Mouse (Mus musculus) embryonic facial prominence, embryonic 15.5 days (tissue): Measurements from ENCODE around the gene Lrrc4c. TPM values are rescaled to one million over a fixed set of nuclear protein-coding genes. Genes with fewer than 3 reads are reported as not detected.

ENCODE experiments used
- ATAC-seq: fragments of 200-750 bp; cut with Nextera tagmentation; 2 replicates; pipeline ENCODE4 v1.8.0; 2017; ENCODE audit warnings: low read depth, moderate TSS enrichment; ENCODE audit not compliant: insufficient number of reproducible peaks, low FRiP score, low TSS enrichment
- H3K27ac ChIP-seq: fragments of 300-500 bp; sonication (generic); replicated peaks from 2 replicates; pipeline ENCODE4 v1.5.1; 2015; ENCODE audit warnings: mild to moderate bottlenecking, inconsistent platforms
- H3K27me3 ChIP-seq: fragments of 300-500 bp; sonication (generic); 2 replicates; pipeline ENCODE4 v1.6.1; 2015; ENCODE audit warnings: inconsistent platforms
- H3K36me3 ChIP-seq: fragments of 300-500 bp; sonication (generic); 2 replicates; pipeline ENCODE4 v1.6.1; 2015; ENCODE audit warnings: mild to moderate bottlenecking, inconsistent platforms
- H3K4me1 ChIP-seq: fragments of 300-500 bp; sonication (generic); 2 replicates; pipeline ENCODE4 v1.6.1; 2015; ENCODE audit warnings: inconsistent platforms
- H3K4me2 ChIP-seq: fragments of 300-500 bp; sonication (generic); replicated peaks from 2 replicates; pipeline ENCODE4 v1.6.1; 2015; ENCODE audit warnings: mild to moderate bottlenecking, inconsistent platforms
- H3K4me3 ChIP-seq: fragments of 300-500 bp; sonication (generic); replicated peaks from 2 replicates; pipeline ENCODE4 v1.5.1; 2015; ENCODE audit warnings: mild to moderate bottlenecking, inconsistent platforms
- H3K9ac ChIP-seq: fragments of 300-500 bp; sonication (generic); 2 replicates; pipeline ENCODE4 v1.6.1; 2015; ENCODE audit warnings: inconsistent platforms
- H3K9me3 ChIP-seq: fragments of 300-500 bp; sonication (generic); replicated peaks from 2 replicates; pipeline ENCODE4 v1.6.1; 2016; ENCODE audit warnings: inconsistent platforms
- WGBS: fragments of 180-500 bp; shearing (Covaris S2); methylation state at CpG from one replicate; pipeline ENCODE4 v1.1.7; 2015; 5-methylcytosine and 5-hydroxymethylcytosine counted together
- polyA plus RNA-seq: library from polyadenylated mRNA; unstranded; fragments of >200 nt; fragmentation: Nextera tagmentation; extraction: Ambion mirVana; gene quantifications from 2 replicates; pipeline ENCODE4 v1.2.1, GENCODE M21; 2015

Gene Lrrc4c
- polyA plus RNA-seq, 1 experiment from 2014 or later: 2.1 TPM

- ATAC-seq: no peak
- Histone ChIP-seq H3K4me2 (no peak overlapping the region), H3K36me3 (no peaks in the 10 kb centered on the region), H3K4me1 (no peaks in the 10 kb centered on the region), H3K9me3 (no peaks in the 10 kb centered on the region), H3K9ac (no peak overlapping the region), H3K27me3 (no peaks in the 10 kb centered on the region), H3K27ac (no peak overlapping the region), H3K4me3 (no peak overlapping the region)
- 71% methylated on average over 3 of the region's 3 CpGs for WGBS
Observed at GRCm38 (mm10) chr2:97124246-97124645, 806.3 kb downstream of the Lrrc4c start.

- Histone ChIP-seq H3K27me3 (no peaks in the 10 kb centered on the region), H3K27ac (no peak overlapping the region), H3K9ac (no peak overlapping the region), H3K4me1 (no peaks in the 10 kb centered on the region), H3K4me3 (no peak overlapping the region), H3K36me3 (no peaks in the 10 kb centered on the region), H3K4me2 (no peak overlapping the region), H3K9me3 (no peaks in the 10 kb centered on the region)
- no peak for ATAC-seq
- WGBS: 86% methylated on average over 3 of the region's 3 CpGs
Observed at GRCm38 (mm10) chr2:97138454-97138853, 820.5 kb downstream of the Lrrc4c start.

DNA sequence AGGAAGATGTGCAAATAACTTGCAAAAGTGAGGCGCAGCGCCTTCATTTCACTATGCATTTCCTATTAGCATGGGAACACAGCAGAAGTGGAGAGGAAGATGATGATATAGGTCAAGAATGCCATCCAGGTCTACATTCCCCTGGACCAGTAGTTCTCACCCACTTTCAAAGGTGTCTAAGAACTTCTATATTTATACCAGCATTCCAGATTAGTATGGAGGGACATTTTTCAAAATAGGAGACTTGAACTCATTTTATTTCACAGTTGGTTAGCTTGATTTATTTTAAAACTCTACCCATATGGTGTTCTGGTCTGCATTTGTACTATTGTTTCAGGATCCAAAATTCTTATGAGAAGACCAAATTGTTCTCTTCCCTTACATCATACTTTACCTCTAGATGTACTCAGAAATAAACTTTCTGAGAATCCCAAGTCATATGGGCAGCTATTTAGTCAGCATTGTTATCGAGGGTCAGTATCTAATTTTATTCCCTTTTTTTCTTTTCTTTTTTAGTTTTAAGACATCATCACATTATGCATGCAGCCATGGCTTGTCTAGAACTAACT lies 833.7 kb downstream of the Lrrc4c start:
- no peak overlapping the region for H3K9ac ChIP-seq
- no peak overlapping the region for H3K4me3 ChIP-seq
- H3K4me2 ChIP-seq: no peak overlapping the region
- no peak overlapping the region for H3K27ac ChIP-seq
- no peaks in the 10 kb centered on the region for H3K27me3 ChIP-seq
- WGBS: 90% methylated on average over 3 of the region's 3 CpGs
- H3K4me1 ChIP-seq: no peaks in the 10 kb centered on the region
- no peaks in the 10 kb centered on the region for H3K36me3 ChIP-seq
- no peaks in the 10 kb centered on the region for H3K9me3 ChIP-seq
- no peak for ATAC-seq

- no peak for ATAC-seq
- H3K4me3 ChIP-seq: no peak overlapping the region
- H3K36me3 ChIP-seq: no peaks in the 10 kb centered on the region
- WGBS: 87% methylated on average over 2 of the region's 2 CpGs
- no peak overlapping the region for H3K27ac ChIP-seq
- H3K9ac ChIP-seq: no peak overlapping the region
- no peaks in the 10 kb centered on the region for H3K27me3 ChIP-seq
- H3K4me2 ChIP-seq: no peak overlapping the region
- no peaks in the 10 kb centered on the region for H3K9me3 ChIP-seq
- H3K4me1 ChIP-seq: no peaks in the 10 kb centered on the region
Observed at GRCm38 (mm10) chr2:97165745-97166144, 847.8 kb downstream of the Lrrc4c start.

- WGBS: 81% methylated on average over 4 of the region's 4 CpGs
- Histone ChIP-seq H3K4me2 (no peak overlapping the region), H3K36me3 (no peaks in the 10 kb centered on the region), H3K4me3 (no peak overlapping the region), H3K9ac (no peak overlapping the region), H3K4me1 (no peaks in the 10 kb centered on the region), H3K27me3 (no peaks in the 10 kb centered on the region), H3K9me3 (no peaks in the 10 kb centered on the region), H3K27ac (no peak overlapping the region)
- no peak for ATAC-seq
Observed at GRCm38 (mm10) chr2:97178399-97178798, 860.4 kb downstream of the Lrrc4c start.

- ATAC-seq: no peak
- H3K27me3 ChIP-seq: no peaks in the 10 kb centered on the region
- H3K4me3 ChIP-seq: no peak overlapping the region
- no peaks in the 10 kb centered on the region for H3K4me1 ChIP-seq
- H3K36me3 ChIP-seq: no peaks in the 10 kb centered on the region
- 70% methylated on average over 4 of the region's 4 CpGs for WGBS
- H3K9me3 ChIP-seq: no peaks in the 10 kb centered on the region
- H3K27ac ChIP-seq: no peak overlapping the region
- H3K9ac ChIP-seq: no peak overlapping the region
- no peak overlapping the region for H3K4me2 ChIP-seq
Observed at GRCm38 (mm10) chr2:97196968-97197606, 879.1 kb downstream of the Lrrc4c start.

DNA sequence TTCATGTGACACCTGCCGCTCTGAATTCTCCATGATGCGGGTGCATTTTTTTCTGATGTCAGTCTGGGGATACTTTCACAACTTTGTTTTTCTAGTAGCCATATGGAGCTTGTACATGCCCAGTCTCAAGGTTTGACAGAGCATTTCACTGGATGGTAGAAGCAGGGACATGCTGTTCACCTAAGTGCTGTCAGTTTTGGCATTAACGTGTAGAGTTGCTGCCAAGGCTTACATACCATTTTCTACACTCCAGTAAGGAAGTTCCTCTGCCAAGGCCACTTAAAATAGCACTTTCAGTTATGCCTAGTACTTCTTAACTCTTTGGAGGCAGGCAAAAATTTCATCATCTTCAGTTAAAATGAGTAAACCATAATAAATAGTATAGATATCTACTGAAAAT lies 915.0 kb downstream of the Lrrc4c start:
- Histone ChIP-seq H3K4me2 (no peak overlapping the region), H3K4me1 (no peaks in the 10 kb centered on the region), H3K9ac (no peak overlapping the region), H3K9me3 (no peaks in the 10 kb centered on the region), H3K36me3 (no peaks in the 10 kb centered on the region), H3K4me3 (no peak overlapping the region), H3K27ac (no peak overlapping the region), H3K27me3 (no peaks in the 10 kb centered on the region)
- WGBS: 73% methylated on average over 3 of the region's 3 CpGs
- no peak for ATAC-seq

- Histone ChIP-seq H3K36me3 (no peaks in the 10 kb centered on the region), H3K9me3 (no peaks in the 10 kb centered on the region), H3K4me2 (no peak overlapping the region), H3K4me1 (no peaks in the 10 kb centered on the region), H3K27me3 (no peaks in the 10 kb centered on the region), H3K9ac (no peak overlapping the region), H3K4me3 (no peak overlapping the region), H3K27ac (no peak overlapping the region)
- WGBS: 49% methylated on average over 1 of the region's 1 CpGs
- no peak for ATAC-seq
Observed at GRCm38 (mm10) chr2:97234074-97234473, 916.1 kb downstream of the Lrrc4c start.

- WGBS: 46% methylated on average over 2 of the region's 2 CpGs
- H3K9ac ChIP-seq: no peak overlapping the region
- no peaks in the 10 kb centered on the region for H3K9me3 ChIP-seq
- H3K4me1 ChIP-seq: no peaks in the 10 kb centered on the region
- no peak overlapping the region for H3K4me3 ChIP-seq
- no peaks in the 10 kb centered on the region for H3K36me3 ChIP-seq
- no peak for ATAC-seq
- H3K27ac ChIP-seq: no peak overlapping the region
- no peak overlapping the region for H3K4me2 ChIP-seq
- H3K27me3 ChIP-seq: no peaks in the 10 kb centered on the region
Observed at GRCm38 (mm10) chr2:97274651-97275050, 956.7 kb downstream of the Lrrc4c start.

- H3K4me3 ChIP-seq: no peak overlapping the region
- H3K9me3 ChIP-seq: no peaks in the 10 kb centered on the region
- H3K9ac ChIP-seq: no peak overlapping the region
- H3K36me3 ChIP-seq: no peaks in the 10 kb centered on the region
- ATAC-seq: no peak
- no peak overlapping the region for H3K4me2 ChIP-seq
- no peaks in the 10 kb centered on the region for H3K27me3 ChIP-seq
- no peaks in the 10 kb centered on the region for H3K4me1 ChIP-seq
- H3K27ac ChIP-seq: no peak overlapping the region
Observed at GRCm38 (mm10) chr2:97284986-97285385, 967.0 kb downstream of the Lrrc4c start.

GRCm38 (mm10) chr2:97294216-97294615 lies 976.2 kb downstream of the Lrrc4c start:
- Histone ChIP-seq H3K36me3 (no peaks in the 10 kb centered on the region), H3K9ac (no peak overlapping the region), H3K4me3 (no peak overlapping the region), H3K27ac (no peak overlapping the region), H3K4me2 (no peak overlapping the region), H3K4me1 (no peaks in the 10 kb centered on the region), H3K27me3 (no peaks in the 10 kb centered on the region), H3K9me3 (no peaks in the 10 kb centered on the region)
- 69% methylated on average over 3 of the region's 3 CpGs for WGBS
- no peak for ATAC-seq

DNA sequence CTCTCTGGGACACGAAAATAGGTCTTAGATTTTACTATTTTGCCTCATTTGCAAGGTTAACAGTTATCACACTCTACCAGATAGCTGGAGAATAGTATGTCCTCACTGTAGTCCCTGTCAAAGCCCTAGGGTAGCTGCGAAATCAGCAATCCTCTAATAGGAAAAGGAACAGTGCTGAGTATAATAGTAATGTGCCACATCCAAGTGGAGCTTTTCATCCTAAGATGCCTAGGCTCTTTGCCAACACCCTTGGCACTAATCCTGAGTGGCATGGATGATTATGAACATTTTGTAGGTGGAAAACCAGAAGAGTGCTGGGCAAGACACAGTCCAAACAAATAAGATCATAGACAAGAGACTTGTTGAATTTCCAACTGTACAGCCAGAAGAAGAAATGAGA lies 981.7 kb downstream of the Lrrc4c start:
- WGBS: 61% methylated on average over 2 of the region's 2 CpGs
- Histone ChIP-seq H3K9me3 (no peaks in the 10 kb centered on the region), H3K4me2 (no peak overlapping the region), H3K9ac (no peak overlapping the region), H3K4me1 (no peaks in the 10 kb centered on the region), H3K36me3 (no peaks in the 10 kb centered on the region), H3K27ac (no peak overlapping the region), H3K4me3 (no peak overlapping the region), H3K27me3 (no peaks in the 10 kb centered on the region)
- no peak for ATAC-seq
